In the genomic region with DNA sequence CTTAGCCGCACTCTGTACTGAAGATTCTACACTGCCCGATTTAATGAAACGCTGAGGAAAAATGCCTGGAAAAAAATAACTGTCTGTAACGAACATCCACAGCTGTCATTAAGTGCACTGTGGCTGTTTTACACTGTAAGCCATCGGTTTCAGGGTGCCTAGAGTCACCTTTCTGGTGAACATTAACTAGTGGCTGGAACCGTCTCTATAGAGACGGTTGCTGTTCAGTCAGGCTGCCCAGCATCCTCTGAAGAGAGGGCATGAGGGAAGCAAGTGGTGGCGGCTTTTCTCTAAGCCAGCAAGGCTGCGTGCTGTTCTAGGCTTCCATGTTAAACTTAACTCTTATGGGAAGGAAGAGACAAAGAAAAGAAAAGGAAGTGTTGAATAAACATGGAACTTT, we compare ENCODE assay signal across 28 mouse cellular contexts. TPM values are rescaled to one million over a fixed set of nuclear protein-coding genes. Genes with fewer than 3 reads are reported as not detected.
"Had no signal": no experiment of that assay in that cellular context is flagged by ENCODE, and none has a peak within 500 bp of the region (broad histone marks: within the 10 kb centered on the region; RNA-seq: fewer than 3 reads in every experiment).

No protein-coding gene starts in this region.

- H3K4me3 ChIP-seq: embryonic facial prominence, embryonic 10.5 days; embryonic facial prominence, embryonic 12.5 days; embryonic facial prominence, embryonic 13.5 days; embryonic facial prominence, embryonic 15.5 days; erythroblast, embryonic 14.5 days; forebrain, embryonic 10.5 days; forebrain, embryonic 12.5 days; forebrain, embryonic 13.5 days; forebrain, embryonic 15.5 days; gastrocnemius, adult 2 months had no signal

- H3K4me2 ChIP-seq: embryonic facial prominence, embryonic 12.5 days; embryonic facial prominence, embryonic 13.5 days; embryonic facial prominence, embryonic 15.5 days; forebrain, embryonic 12.5 days; forebrain, embryonic 13.5 days; forebrain, embryonic 15.5 days had no signal

- DNase-seq: cerebellum, adult 2 months; cerebellum, adult 8-10 months; cerebellum, adult 9-10 months; cerebellum, adult 9-11 months; cerebellum, postnatal 10 days; cerebellum, postnatal 14 days; cerebellum, postnatal 25 days; cerebellum, postnatal 36 days; embryo, embryonic 11 days; forebrain, postnatal 0 days; gastrocnemius, adult 2 months; gastrocnemius, postnatal 10 days; gastrocnemius, postnatal 14 days; gastrocnemius, postnatal 25 days; gastrocnemius, postnatal 36 days; heart, adult 11 months; heart, adult 18-20 months had no signal

- H3K27ac ChIP-seq: embryonic facial prominence, embryonic 10.5 days; embryonic facial prominence, embryonic 12.5 days; embryonic facial prominence, embryonic 13.5 days; embryonic facial prominence, embryonic 15.5 days; forebrain, embryonic 10.5 days; forebrain, embryonic 12.5 days; forebrain, embryonic 13.5 days; forebrain, embryonic 15.5 days; gastrocnemius, adult 2 months had no signal

- H3K4me1 ChIP-seq: embryonic facial prominence, embryonic 10.5 days; embryonic facial prominence, embryonic 12.5 days; embryonic facial prominence, embryonic 13.5 days; embryonic facial prominence, embryonic 15.5 days; forebrain, embryonic 10.5 days; forebrain, embryonic 12.5 days; forebrain, embryonic 13.5 days; forebrain, embryonic 15.5 days had no signal

- H3K9me3 ChIP-seq: embryonic facial prominence, embryonic 10.5 days; embryonic facial prominence, embryonic 12.5 days; embryonic facial prominence, embryonic 13.5 days; embryonic facial prominence, embryonic 15.5 days; forebrain, embryonic 10.5 days; forebrain, embryonic 12.5 days; forebrain, embryonic 13.5 days; forebrain, embryonic 15.5 days had no signal

- H3K9ac ChIP-seq: embryonic facial prominence, embryonic 12.5 days; embryonic facial prominence, embryonic 13.5 days; embryonic facial prominence, embryonic 15.5 days; forebrain, embryonic 12.5 days; forebrain, embryonic 13.5 days; forebrain, embryonic 15.5 days; forebrain, postnatal 0 days had no signal

- H3K27me3 ChIP-seq: embryonic facial prominence, embryonic 12.5 days; embryonic facial prominence, embryonic 13.5 days; embryonic facial prominence, embryonic 15.5 days; forebrain, embryonic 12.5 days; forebrain, embryonic 13.5 days; forebrain, embryonic 15.5 days had no signal

- ATAC-seq: forebrain, embryonic 13.5 days; forebrain, embryonic 14.5 days; forebrain, embryonic 15.5 days; forebrain, embryonic 16.5 days; forebrain, postnatal 0 days had no signal

RNA-seq across cellular contexts. Expression of a gene that starts 47.0 kb away (rescaled TPM):
- polyA plus RNA-seq: erythroblast, embryonic 14.5 days had no signal
